Mouse (Mus musculus) adrenal gland, adult 18-20 months (tissue): ENCODE measurements around the gene Ttf1. TPM values are rescaled to one million over a fixed set of nuclear protein-coding genes. Genes with fewer than 3 reads are reported as not detected.

Experiments used
- DNase-seq, 2 experiments: peaks; one replicate each; pipeline ENCODE4 v3.0.0; 2021 to 2022; ENCODE audit warnings: low spot score in 2 of 2
- long read RNA-seq, 2 experiments: library from polyadenylated mRNA; stranded (forward); transcript quantifications; one replicate each; pipeline ENCODE4 v2.0.0; 2021
- total RNA-seq, 2 experiments: library from RNA; stranded (reverse); gene quantifications; 1 replicate in 1 of 2; 2 replicates in 1 of 2; pipeline ENCODE4 v1.2.3; 2021

Gene Ttf1
- 10 to 100 TPM; 12.6 to 14.8 TPM for total RNA-seq
- long read RNA-seq, experiment 1, full-length matches to known transcripts = 4 of 5 reads
- long read RNA-seq, experiment 1, partial matches to known transcripts = 0 of 5 reads
- long read RNA-seq, experiment 1, other reads (novel, unspliced or antisense) = 1 of 5 reads
- long read RNA-seq, experiment 2, full-length matches to known transcripts = 1 of 6 reads
- long read RNA-seq, experiment 2, partial matches to known transcripts = 3 of 6 reads
- long read RNA-seq, experiment 2, other reads (novel, unspliced or antisense) = 2 of 6 reads

DNA sequence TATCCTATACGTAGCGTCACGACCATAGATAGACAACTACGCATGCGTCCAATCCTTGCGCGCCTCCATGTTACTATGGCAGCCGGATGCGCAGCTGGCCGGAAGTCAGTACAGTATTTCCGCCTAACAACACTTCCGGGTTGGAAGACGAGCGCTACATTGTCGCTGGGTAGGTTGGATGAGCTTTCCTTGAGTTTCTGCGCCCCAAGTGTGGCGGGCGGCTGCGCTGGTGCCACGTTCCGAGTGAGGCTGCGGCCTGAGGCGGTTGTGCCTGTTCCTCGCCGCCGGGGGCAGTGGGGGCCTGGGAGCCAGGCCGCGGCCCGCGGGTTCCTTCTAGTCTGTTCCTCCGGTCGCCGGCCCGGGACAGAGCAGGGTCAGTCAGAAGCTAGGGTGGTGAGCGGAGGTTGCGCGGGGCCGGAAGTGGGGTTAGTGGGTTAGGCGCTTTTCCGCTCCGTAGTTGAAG, at the start of gene Ttf1:
Ttf1 (plus strand) TSS at position 128 of the 463 bp plus-strand sequence.
- peak; percentile 75 for DNase-seq

DNA sequence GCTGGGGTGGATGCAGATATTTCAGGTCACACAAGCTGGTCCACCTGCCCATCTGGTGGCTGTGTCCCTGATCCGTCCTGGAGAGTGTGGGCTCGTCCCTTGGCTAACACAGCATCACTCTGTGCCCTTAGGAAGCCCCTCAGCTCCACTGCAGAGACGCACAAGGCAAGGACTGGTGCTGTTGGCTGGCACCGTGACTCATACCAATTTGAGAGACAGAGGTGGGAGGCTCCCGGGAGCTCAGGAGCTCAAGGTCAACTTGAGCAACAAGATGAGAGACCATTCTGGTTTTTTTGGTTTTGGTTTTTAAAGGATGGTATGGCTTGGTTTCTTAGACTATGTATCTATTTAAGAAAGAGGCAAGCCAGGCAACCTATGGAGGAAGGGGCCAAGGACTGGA, 47.5 kb upstream of the Ttf1 start:
- DNase-seq = no peak

DNA sequence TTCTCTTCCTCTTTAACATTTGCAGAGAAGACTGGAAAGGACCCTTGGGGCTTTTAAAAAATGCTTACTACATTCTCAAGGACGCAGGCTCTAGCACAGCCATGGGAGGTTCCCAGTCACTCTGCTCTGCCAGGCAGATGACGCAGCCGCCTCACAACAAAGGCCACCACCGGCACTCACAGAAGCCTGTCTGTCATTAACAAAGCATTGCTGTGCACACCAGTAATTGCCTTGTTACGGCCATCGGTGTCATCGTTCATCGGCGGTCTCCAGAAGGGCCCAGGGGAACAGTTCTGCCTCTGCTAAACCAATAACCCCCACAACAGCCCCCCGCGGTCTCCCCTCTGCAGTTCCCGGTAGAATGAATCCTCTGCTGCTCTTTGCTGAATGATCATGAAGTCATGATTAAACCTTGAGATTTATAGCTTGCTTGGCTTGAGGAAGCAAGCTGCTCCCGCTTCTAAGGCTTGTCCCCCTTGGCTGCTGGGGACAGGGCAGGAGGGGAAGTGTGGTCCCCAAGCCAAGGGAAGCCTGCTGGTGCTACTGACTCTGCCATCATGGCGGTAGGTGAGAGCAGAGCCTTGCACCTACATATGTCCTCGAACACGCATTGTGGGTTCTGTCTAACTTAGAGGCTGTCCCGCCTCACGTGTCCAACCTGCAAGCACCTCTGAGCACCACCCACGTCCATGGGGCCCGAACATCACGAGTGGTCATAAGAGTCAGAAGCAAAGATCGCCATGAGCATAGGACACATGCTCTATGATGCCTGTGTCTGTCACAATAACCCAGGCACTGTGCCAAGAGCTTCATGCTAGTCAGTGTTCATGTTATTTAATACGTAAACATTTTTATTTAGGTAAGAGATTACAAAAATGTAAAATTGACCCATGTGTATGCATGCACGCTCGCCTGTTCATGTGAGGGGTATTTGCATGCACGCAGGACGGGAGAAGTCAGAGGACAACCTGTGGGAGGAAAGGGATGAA, 43.2 kb upstream of the Ttf1 start:
- peak in 1 of 2 experiments; percentile 60 for DNase-seq

DNA sequence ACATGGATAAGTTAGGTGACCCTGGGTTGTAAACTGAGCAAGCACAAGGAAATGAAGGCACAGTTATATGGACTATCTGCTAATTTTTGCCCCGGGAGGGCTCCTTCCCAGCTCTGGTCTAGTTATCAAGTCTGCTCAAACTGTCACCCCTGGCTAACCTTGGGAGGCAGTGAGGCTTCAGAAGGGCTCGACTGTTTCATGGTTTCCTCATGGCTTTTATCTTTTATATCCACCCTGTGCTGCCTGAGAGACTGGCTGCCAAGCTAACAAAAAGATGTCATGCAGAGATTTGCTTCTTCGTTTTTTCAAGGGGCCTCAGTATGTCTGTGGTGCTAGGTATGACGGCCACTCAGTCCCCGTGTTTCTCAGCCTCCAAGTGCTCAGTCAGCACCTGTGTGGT, 41.4 kb upstream of the Ttf1 start:
- DNase-seq = no peak

DNA sequence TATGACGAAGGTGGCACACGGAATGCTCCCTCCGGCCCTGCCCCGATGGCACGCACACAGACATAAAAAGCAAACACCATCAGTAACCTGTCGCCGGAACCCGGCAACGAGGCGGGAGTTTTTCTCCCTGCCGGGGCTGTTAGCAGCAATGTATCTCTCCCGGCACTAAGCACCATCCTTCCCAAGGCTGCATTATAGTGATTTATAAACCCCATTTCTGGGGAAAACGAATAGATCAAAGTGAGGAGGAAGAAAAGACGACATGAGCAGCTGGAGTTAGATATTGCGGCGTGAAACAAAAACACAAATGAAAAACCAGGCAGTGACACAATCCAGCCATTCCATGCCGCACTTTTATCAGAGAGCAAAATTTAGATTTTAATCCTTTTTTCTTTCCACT, 39.0 kb upstream of the Ttf1 start:
- no peak for DNase-seq

DNA sequence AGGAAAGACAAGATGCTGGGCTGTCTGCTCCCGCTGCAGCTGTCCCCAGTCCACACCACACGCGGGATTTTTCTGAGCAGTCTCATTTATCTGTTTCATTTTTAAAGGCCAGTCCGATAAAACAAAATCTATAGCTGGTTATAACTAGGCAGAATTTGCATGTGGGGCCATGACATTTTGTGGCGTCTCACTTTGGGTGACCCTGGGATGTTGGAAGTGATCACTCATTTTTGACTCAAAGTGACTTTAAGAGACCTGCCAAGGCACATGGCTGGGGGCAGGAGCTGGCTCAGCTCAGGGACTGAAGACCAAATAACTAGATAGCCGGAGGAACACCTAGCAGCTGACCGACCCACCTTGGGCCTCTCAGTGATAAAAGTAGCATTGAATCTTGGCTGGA, 37.1 kb upstream of the Ttf1 start:
- peak in 1 of 2 experiments; percentile 33 for DNase-seq

DNA sequence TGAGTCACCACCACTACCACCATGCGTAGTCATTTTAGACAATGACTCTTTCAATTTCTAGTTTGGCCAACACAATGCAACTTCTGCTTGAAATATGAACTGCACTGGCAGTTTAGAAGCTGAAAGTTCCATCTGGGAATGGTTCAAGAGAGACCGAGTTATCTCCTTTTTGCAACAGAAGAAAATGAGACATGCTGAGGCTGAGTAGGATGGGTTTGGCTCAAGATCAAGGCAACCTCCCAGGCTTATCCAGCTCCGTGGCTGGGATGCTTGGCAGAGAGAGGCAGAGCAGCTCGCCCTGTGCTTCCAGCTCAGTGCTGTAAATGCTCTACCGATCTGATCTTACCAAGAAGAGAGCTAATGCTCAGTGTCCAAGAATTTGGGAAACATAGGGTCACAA, 34.8 kb upstream of the Ttf1 start:
- no peak for DNase-seq

DNA sequence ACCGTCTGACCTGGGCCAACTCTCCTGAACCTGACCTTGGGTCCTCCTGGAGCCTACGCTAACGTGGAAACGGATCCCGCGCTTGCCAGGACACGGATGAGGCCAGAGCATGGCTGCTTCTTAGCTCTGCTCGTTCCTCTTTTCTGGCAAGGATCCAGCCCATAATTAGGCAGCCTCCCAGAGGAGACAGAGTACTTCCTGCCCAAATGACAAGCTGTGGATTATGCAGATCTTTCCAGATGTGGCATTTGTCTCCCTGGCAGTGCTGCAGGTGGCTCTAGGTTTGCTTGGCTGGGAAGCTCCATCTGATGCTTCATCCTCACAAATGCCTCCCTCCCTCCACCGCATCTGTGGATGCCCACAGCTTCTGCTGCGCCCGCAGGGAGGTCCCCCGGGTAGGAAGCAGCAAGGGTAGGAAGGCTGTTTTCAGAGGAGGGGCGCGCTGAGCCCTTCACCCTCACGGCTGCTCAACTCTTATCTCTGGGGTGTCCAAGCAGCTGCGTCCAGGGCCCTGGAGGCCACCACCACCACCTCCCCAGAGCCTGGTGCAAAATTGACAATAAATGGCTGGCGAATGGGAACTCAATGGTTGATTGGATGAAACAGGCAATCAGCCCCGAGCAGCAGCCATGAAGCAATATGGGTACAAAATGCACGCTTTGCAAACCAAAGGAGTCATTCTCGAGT, 29.9 kb upstream of the Ttf1 start:
- no peak for DNase-seq

DNA sequence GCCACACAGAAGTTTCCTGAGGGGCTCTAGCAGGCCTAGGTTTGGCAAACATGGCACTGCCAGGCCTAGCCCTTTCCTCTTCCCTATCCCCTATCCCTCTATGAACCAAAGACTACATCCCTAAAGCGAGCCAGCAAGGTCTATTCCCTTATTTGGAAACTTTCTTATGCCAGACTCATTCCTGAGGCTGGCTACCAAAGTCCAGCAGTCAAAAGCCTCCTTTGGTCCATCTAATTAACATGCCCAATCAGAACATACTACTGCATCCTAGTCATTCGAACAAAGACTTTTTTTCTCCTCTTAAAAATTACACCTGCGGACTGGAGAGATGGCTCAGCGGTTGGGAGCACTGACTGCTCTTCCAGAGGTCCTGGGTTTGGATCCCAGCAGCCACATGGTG, 28.1 kb upstream of the Ttf1 start:
- no peak for DNase-seq

DNA sequence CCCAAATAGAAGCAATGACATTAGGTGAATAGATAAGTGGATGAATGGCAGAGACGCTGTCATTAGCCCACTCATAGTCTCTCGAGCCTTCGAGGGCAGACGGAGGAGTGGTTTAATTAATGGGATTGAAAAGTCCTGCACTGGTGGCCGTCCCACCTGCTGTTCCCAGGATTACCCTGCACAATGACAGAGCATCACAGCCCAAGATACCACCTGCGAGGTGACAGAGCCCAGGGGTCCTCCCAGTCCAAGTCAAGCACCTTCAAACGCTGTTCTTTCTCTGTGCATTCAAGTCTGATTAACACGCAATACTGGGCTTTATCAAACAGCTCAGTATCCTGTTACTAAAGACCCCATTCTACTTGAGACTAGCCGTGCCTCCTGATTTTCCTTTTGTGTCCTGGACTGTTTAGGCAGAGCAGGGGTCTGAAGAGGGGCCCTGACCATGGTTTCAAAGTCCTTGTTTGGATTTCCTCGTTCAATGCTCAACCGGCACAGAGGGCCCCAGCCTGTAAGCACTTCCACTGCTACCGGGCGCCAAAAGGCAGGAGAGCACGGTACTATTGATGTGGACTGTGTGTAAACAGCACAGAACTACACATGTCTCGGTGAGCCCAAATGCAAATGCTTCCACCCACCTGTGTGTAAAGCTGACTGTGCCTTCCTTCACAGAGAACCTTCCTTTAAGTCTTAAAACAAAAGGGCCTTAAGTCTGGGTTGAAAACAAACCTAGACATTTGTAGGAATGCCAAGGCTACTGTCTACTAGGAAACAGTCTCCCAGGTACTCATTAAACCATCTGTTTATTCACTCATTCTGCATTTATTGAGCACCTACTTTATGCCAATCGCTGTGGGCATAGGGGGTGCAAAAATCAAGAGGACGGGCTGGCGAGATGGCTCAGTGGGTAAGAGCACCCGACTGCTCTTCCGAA, 25.3 kb upstream of the Ttf1 start:
- DNase-seq = no peak

DNA sequence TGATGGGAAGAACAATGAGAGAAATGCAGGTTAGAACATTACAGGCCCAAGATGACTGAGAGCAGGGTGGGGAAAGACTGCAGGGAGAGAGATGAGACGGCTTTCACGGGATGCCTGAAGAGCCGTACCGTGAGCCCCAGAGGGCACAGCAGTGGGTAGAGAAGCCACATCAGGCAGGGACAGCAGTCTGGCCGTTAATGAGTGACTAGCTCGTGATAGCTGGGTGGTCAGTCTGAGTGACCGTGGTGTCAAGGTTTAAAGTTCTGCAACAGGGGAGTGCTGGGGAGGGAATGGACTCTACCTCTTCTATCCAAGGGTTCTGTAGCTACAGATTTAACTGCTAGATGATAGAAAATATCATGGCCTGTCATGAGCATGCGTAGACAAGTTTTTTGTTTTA, 24.4 kb upstream of the Ttf1 start:
- no peak for DNase-seq

DNA sequence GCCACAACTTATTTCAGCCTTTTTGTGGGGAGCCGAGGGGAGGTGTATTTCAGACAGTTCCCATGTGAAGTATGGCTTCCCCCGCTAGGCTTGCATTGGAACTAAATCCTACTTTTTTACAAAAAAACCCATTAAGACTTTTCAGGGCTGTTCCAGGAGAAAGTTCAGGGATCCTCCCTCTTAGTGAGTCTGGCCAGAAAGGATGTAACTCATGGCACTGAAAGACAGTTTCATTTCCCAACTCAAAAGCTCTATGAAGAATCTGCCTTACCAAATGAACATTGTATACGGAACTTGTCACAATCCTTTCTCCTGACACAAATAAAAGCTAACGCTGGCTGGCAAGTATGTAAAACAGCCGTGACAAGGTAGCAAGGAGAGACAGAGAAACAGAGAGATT, 20.3 kb upstream of the Ttf1 start:
- no peak for DNase-seq

DNA sequence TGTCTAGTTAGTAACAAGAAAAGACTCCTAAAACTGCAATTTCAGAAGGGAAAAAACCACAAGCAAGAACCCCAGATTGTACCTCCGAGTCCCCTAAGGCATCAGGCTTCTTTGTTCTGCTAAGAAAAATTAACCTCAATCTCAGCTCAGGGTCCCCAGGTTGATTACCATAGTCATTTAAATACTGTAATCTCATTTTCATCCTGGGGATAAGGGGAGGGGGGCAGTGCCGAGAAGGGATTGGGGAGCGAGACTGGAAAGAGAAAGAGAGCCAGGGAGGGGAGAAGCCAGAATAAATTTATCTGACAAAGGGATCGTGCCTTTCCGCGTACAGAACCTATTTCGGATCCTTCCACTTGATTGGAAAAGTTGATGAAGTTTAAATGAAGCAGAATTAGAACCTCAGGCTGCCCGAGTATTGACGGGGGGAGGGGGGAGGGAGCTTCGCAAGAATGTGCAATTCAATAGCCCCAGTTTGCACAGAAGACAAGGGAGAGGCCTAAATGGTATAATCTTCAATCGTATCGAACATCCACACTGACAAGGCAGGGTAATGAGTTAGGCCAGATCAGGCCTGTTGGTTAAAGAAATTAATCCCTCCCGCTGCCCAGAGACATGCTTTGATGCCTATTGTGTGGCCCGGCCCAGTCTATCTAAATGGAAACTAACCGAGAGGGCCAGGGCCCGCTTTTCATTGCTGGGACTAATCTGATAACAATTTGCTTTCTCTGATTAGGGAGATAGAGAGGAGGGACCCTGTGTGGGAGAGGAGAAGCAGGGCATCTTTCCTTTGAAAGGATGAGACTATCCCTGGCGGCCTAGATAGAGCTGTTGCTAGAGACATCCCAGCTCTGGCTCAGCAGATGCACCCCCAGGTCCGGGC, 19.2 kb upstream of the Ttf1 start:
- no peak for DNase-seq

DNA sequence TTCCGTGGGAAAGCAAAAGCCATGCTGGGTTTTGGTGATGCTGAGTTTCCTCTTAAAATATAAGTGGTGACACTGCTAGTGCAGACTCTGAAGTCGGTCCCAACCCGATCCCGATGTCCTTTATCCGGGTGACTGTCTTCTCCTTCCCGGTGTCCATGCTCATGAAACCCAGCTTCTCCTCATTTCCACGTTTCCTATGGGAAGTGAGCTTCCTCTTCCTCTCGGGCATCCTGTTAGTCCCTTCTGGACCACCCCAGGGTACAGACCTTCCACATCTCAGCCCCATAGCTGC, 18.6 kb upstream of the Ttf1 start:
- no peak for DNase-seq

DNA sequence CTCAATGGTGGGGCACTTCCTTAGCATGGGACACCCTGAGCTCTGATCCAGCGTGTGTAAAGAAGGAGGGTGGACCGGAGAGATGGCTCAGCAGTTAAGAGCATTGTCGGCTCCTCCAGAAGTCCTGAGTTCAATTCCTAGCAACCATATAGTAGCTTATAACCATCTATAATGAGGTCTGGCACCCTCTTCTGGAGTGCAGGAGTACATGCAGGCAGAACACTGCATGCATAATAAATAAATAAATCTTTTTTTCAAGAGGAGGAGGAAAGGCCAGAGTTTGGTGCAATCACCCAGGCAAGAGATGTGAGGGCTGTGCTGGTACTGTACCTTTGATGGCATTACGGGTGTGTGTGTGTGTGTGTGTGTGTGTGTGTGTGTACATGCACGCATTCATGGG, 17.9 kb upstream of the Ttf1 start:
- no peak for DNase-seq

DNA sequence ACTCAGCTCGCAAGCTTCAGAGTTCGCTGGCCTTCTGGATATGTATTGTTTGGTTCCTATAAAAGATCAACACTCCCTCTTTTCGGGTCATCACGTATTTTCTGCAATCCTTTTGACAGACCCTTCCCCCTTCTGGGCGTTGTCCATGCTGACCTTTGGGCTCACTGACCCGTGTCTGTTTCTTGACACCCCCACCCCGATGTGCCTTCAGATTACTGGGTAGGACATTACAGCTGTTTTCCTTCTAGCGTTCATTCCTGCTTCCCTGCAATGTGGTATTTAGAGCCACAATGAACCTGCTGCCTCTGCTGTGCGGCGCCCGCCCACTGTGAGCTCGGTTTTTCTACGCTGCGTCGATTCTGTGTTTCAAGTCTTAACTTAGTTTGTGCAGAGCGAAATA, 13.9 kb upstream of the Ttf1 start:
- no peak for DNase-seq

DNA sequence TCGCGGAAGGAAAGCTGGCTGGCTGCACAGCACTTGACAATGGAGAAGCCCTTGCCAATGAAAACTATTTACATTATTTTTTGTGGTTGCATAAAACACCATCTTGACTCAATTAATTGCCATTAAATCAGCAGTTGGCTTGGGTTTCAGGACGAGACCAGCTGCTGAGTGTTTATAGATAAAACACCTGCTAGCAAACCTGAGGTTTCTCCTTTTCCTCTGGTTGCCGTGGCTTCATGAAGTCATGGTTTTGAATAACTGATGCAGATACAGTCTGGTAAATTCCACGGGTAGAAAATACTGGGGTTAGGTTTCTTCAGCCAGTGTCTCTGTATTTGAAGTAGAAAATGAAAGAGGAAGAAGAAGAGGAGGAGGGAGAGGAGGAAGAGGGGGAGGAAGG, 8.1 kb upstream of the Ttf1 start:
- DNase-seq = no peak

DNA sequence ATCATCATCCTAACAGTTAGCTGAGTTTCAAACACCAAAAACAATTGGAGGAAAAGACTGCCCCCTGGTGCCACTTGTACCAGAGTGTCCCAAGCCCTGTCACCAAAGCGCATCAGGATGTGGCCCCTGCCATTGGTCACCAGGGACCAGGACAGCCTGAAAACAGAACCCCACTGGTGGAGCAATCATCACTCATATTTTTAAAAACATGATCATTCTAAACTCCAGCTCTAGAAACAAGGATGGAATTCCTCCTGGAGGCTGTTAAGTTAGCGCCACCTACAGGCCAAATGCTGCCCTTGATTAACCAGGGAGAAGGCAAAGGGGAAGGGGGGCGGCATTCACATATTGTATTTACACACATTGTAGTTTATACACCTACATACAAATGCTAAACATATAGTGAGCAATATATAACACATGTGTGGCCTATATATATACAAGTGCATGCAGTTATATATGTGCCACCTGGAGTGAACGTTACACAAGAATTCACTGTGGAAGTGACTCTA, 7.1 kb upstream of the Ttf1 start:
- peak; percentile 51 to 60 for DNase-seq

DNA sequence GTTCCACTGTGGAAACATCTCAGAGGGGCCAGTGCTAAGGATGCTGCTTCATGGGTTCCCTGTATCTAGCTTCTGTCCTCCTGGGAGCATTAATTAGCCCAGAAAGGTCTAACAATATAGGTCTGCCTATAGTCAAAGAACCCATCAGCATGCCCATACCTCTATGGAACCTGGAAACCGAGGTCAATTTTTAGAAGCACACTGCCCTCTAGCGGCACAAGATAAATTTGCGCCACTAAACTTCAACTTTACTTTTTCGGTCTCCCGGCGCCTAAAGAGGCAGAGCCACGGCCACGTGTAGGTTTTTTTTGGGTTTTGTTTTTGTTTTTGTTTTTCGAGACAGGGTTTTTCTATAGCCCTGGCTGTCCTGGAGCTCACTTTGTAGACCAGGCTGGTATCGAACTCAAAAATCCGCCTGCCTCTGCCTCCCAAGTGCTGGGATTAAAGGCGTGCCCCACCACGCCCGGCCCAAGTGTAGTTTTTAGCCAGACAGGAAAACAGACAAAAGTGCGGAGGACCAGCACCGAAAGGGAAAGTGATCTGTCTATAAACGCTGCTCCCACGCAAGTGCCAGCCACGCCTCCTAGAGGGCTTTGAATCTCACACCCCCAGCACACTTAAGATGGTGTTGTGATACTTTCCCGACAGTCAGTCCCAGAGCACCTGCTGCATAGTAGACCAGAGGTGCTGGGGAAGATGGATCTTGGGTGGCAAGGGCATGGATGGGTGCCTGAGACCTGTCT, 6.1 kb upstream of the Ttf1 start:
- DNase-seq = peak; percentile 60 to 68
